Mouse (Mus musculus) heart, adult 11 months (tissue): ENCODE data around the gene Pdpn.
"Not testable (repeated sequence)": the region's sequence is repeated elsewhere in the genome, so short reads cannot be mapped to it uniquely, and the experiment has no call there.

Source experiments
- DNase-seq: peaks from one replicate; pipeline ENCODE4 v3.0.0; 2022

Pdpn gene

DNA sequence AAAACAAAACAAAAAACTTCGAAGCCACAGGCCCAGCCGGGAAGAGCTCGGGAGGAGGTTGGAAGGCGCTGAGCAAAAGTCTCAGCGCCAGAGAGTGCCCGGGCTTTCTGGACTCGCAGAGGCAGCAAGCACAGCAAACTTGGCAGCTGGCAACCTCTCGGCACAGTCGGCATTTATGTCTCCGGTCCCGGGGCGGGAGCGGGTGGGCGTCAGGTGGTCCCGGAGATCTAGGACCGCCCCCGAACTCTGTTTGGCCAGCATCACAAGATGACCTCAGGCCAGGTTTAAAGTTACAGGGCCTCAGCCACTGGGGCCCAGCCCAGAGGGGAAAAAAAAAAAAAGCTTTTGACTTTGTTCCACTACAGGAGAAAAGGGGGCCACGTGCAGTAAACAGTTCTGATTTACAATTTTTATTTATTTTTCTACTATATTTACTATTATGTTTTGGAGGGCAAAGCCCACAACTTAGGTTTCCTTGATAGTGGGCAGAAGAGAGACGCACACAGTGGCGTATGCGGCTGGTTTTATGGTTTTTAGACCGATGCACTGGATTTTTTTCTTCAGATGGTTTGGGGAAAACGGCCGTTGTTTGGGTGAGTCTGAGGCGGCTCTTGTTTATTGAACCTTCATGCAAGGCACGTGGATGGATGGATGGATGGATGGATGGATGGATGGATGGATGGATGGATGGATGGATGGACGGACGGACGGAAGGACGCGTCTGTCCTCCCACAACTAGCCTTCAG lies at the start of gene Pdpn:
Gene Pdpn, minus strand, starts transcription at position 240 of the 746 bp plus-strand sequence.
- DNase-seq, result peak; percentile 96

DNA sequence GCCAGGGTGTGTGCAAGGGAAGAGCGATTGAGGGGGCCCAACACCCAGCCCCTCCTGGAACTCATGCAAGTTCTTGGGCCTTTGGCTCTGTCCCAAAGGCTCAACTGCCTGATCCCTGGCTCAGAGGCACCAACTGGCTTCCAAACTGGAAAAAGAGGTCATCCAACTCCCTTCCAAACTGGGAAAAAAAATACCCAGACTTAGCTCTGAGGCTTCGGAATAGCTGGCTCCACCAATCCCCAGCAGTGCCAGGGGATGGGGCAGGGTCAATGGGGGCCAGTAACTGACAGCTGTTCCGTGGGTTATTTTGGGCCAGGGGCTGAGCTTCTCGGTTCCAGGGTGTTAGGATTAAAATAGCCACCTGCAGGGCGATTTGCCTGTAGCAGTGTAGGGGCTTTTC lies 49.3 kb upstream of the Pdpn start:
- no peak for DNase-seq

DNA sequence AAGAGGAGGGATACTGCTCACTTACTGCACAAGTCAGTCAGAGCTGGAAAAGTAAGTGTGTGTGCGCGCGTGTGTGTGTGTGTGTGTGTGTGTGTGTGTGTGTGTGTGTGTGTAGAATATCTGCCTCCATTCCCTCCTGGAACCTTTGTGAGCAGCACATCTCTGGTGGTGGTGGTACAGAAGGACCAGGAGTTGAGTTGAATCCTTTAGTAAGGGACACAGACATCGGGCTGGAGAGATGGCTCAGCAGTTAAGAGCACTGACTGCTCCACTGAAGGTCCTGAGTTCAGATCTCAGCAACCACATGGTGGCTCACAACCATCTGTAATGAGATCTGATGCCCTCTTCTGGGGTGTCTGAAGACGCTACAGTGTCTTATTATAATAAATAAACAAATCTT lies 46.1 kb upstream of the Pdpn start:
- DNase-seq, result not testable (repeated sequence)

DNA sequence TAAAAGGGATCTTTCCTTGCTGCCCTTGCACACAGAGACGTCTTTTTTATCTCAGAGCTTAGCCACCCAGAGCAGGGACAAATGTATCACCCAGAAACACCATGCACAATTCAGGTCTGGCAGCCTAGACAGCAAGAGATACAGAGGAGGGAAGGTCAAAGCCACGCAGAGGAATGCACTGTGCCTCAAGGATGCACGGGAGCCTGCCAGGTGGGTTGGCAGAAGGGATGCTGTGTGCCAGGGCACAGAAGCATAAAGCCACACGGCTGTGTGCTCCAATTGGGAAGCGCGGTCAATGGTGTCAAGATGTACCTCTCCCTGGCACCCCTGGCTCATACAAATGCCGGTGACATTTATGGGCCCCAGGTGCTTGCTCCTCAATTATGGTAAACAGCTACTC lies 42.1 kb upstream of the Pdpn start:
- no peak for DNase-seq

DNA sequence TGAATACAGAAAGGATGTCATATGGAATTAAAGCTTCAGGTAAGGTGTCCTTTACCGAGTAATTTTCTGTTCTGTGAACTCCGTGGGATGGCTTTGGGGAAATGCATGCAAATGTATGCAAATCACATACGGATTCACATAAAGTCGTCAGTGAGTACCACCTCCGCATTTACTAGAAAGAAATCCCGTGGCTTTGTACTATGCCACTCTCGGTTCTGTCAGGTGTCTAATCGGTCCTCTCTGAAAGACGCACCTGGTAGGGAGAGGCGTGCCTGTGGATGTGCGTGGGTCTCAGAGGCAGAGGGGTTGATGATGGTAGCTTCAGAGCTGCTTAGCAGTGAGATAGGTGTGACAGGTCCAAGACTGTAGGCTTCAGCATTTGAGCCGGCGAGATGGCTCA lies 40.4 kb upstream of the Pdpn start:
- no peak for DNase-seq

DNA sequence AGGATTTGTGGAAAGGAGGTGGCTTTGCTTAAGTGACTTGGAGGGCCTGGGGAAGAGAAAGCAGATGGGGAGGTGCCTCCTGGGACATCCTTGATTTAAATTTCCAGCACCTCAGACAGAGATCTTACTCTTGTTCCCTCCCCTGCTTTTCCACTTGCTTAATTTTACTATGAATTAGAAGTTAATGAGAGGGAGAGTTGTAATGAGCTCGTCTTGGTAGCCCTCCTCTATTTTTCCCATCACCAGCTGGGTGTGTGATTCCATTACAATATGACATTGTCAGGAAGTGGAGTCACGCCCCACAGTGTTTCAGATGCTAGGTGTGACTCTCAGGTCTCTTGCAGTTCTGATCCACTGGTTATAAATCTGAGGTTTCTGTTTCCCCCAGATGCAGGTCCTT lies 36.7 kb upstream of the Pdpn start:
- no peak for DNase-seq

DNA sequence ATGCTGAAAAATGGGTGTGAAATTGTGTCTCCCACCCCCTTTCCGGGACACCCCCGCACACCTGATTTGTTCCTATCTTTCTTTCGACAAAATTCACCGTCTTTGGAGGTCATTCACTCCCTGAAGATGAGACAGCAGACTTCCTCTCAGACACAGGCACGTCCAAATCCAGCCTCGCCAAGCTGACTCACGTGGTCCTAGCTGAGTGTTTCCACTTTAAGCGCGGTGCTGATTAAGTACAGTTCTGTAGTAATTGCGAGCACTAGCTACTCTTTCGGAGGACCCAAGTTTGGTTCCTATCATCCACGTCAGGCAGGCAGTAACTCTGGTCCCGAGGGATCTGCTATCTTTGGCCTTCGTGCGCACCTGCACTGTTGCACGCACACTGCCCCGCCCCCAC lies 35.6 kb upstream of the Pdpn start:
- peak; percentile 89 for DNase-seq

DNA sequence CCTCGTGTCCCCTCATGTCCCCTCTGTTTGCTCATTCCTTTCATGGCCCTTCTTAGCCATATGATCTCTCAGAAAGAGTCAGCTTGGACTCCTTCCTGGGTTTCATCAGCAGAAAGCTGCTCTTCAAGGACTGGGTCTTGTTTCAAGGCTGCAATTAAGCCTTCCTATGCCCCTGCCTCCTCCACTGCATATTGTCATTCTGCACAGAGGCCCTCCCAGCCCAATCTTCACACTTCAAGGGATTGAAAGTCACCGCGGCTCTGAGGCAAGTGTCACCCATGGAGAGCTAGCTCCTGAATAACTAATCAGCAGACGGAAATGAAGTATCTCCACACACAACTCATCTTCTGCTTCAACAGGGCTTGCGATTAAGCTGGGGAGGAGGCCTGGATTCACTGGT lies 34.8 kb upstream of the Pdpn start:
- no peak for DNase-seq

DNA sequence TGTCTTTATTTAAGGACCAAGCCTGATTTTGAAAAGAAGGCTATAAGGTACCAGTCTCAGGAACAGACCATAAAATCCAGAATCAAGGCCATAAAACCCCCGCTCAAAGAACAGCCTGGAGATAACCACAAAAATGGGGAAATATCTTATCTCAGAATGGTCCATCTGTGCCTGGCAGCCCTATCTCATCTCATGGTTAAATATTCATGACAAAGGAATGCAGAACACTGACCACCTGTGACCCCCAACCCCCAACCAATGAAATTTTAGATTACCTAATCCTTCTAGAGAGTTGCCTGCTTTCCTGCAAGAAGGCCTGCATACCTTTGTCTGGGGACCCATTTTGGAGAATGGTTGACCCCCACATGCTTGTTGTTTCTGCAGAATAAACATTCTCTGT lies 32.4 kb upstream of the Pdpn start:
- no peak for DNase-seq

DNA sequence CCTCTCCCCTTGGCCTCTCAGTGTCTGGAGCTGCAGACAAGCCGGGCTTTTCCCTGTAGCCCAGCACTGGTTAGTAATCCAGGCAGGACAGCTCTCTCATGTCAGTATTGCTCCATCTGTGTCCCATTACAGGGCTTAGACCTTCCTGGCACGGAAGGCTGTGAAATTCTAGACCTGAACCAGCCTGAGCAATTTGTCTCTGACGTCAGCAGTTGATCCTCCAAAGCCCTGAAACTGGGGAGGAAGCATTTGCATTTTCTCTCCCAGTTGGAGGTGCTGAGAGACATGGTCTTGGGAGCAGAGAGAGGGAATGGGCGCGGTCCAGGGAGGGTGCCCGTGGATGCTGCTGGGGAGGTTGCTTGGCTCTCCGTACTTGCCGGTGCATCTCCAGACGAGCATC lies 31.2 kb upstream of the Pdpn start:
- DNase-seq, result no peak

DNA sequence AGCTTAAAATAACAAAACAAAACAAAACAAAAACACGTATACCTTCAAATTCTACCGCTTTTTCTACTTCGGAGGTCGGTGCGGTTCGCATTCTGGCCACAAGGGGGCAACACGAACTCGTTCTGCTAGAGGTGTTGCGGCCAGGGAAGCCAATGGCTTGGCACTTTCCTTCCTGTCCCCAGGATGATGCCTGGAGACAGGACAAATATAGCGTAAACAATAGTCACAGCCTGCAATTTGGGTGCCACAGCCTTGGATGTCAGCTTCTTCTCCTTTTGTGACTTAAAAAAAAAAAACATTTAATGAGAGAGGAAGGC lies 26.2 kb upstream of the Pdpn start:
- DNase-seq, result peak; percentile 90

DNA sequence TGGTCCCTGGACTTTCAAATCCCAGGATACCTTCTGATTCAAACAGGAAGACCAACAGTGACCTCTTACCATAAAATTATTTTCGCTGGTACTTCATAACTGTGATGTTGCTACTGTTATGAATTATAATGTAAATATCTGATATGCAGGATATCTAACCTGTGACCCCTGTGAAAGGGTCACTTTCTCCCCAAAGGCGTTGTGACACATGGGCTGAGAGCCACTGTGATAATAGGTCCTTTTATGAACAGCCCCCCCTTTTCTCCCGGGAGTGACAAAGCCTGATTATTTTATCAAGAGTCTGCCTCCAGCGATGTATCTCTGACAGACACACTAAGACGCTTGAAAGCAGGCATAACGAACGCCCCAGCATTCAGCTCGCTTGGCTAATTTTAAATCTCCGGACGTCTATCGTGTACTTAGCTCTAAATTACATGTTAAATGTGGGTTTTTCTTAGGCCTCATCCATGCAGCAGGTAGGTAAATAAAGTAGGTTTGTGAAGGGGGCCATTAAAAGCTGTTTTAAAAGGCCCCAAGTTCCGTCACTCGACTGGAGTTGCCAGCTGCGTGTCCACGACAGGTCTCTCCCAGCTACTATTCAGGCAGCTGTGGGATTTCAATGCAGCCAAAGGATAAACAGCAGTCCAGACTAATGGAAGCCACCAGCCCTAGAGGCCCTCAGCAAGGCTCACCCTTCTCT lies 25.7 kb upstream of the Pdpn start:
- DNase-seq, result no peak

DNA sequence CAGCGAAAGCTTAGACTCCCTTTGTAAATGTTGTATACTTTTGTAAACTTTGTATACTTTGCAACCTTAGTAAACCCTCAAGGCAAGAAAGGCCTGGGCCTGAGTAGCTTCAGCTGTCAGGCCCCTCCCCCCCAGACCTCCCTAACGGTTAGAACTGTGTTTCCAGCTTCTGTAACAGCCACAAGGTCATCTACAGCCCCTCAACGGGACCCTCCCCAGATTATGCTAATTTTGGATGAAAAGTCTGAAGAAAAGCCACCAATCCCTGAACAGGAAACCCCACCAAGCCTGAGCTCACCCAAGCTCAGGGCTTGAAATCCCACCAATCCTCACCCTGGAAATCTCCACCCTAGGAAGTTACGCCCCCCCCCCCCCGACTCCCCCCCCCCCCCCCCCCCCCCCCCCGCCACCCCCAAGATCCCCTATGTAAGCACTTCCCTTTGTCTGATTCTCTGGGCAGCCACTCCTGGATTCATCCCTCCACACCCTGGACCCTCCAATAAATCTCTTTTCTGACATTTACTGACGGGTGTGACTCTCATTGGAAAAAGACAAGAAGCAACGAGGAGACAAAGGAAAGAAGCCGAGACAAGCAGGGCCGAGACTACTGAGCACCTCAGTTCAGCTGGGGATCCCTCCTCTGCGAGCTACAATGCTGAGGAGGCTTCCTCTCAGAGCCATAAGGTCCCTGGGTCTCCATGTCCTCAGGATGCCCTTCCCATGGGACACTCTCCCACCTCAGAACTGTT lies 25.0 kb upstream of the Pdpn start:
- DNase-seq, result no peak

DNA sequence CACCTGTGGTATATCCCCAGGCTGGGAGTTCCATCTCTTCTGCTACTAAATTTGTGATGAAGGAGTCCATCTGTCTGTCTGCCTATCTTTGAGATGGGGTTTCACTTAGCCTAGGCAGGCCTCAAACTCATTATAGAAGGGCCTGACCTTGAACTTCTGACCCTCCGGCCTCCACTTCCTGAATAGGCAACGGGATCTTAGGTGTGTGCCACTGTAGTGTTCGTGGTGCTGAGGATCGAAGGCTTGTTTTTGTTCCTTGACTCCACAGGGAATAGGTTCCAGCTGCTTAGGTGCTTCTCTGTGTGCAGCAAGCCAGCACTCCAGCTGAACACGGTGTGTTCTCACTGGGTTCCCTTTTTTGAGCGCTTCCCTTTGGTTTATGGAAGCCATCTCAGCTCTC lies 13.9 kb upstream of the Pdpn start:
- no peak for DNase-seq

DNA sequence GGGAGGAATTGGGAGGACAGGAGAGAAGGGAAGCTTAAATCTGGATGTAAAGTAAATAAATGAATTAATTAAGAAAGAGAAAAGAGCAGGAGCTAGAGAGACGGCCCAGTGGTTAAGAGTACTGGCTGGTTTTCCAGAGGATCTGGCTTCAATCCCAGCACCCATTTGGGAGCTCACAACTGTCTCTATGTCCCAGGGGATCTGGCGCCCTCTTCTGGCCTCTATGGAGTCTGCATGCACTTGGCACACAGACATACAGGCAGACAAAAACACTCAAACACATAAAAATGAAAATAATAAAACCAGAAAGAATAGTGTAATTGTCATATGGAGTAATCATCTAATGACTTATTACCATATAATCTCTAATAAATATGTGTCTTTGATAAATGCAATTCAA lies 12.0 kb upstream of the Pdpn start:
- no peak for DNase-seq

DNA sequence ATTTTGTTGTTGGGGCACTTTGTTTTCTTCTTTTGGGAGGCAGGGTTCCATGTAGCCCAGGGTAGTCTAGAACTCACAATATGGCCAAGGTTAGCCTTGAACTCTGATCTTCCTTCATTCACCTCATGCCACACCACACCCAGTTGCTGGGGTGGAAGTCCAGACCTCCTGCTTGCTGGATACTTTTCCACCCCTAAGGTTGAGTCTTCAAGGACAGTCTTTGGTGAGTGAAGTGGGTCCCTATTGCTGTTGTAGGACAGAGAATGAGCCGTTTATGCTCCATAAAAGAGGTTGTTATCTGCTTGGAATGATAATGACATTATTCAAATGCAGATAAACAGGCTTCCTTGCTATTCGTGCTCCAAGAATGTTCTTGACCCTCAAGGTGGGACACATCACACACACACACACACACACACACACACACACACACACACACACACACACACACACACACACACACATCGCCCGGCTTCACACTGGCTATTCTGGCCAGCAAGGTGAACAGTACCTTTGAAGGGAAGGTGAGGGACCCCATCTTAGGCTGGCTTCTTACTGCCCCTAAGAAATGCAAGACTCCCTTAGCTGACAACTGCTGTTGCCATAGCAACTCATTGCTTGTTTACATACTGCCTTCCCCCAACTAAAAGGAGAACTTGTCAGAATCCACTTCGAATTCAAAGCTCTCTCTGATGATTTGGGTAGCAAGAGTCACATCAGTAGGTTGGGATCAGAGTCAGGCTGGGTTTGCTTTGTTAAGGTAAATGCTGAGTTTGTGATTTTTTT lies 6.8 kb upstream of the Pdpn start:
- DNase-seq, result no peak

DNA sequence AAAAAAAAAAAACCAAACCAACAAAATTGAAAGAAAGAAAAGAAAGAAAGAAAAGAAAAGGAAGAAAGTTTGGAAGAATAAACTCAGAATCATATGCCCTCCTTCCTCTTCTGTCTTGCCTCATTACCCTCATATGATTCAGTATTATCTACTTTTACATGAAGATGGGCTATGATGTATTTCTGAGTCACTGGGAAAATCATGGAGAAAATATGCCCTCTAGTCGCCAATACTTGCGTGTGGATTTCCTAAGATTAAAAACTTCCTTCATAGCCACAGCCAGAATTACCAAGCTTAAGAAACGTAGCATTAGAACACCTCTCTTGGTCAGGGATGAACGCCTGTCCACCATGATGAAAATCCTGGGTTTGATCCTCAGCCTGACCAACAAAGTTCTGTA lies 5.7 kb upstream of the Pdpn start:
- DNase-seq, result no peak

DNA sequence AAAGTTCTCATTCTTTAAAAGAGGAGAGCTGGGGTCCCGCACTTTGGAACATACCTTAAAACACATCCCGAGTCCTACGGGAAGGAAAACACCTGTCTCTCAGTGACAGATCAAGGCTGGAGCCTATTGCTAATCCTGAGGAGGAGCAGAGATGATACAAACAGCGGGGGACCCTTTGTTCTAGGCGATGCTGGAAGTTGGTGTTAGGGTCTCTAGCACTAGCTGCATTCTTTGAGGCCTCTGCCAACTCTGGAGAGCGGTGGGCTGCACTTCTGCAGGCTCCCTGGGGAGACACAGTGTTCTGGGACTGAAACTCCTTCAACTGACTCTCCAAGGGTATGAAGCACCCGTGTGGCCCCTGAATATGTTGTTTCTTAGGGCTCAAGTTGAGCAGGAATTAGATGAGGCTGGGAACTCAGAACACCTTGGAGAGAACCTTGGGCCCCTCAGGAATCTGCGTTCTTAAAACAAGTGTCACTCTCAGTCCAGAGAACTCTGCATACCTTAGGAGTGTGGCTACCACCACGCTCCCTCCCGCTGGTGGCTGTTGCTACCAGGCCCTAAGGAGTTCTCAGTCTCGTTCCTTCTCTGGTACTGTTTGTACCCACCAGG lies 3.0 kb upstream of the Pdpn start:
- no peak for DNase-seq

DNA sequence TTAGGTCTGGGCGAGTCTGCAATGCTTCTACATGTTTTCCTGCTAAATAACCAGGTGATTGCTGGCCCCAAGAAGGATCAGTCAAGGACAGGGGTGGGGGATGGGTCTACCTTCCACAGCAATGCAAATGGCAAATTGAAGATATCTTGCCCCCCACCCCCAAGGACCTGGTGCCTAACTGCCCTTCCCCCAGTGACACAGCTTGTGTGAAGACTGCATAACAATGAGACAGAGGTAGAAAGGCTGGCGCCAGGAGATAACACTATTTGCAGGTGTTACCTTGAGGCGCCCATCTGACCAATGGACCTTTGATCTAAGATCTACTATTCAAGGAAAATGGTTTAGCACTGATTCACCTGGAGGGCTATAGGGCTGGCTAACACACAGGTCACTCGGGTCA lies 2.5 kb upstream of the Pdpn start:
- no peak for DNase-seq

DNA sequence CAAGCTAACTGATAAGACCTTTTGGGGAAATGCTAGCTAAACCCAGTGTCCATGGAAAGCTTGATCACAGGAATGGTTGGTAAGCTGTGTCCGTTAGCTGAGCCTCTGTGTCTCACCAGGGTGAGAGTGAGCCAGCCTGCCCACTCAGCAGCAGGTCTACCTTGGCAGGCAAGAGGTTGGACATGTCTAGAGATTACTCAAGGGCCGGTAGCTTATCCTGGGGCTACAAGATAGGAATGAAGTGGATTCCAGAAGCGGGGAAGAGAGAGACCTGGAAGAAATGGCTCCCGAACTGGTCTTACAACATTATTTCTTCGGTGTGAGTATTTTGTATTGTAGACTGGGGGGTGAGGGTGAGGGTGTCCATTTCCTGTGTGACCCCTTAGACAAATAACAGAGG lies 1.7 kb upstream of the Pdpn start:
- no peak for DNase-seq

DNA sequence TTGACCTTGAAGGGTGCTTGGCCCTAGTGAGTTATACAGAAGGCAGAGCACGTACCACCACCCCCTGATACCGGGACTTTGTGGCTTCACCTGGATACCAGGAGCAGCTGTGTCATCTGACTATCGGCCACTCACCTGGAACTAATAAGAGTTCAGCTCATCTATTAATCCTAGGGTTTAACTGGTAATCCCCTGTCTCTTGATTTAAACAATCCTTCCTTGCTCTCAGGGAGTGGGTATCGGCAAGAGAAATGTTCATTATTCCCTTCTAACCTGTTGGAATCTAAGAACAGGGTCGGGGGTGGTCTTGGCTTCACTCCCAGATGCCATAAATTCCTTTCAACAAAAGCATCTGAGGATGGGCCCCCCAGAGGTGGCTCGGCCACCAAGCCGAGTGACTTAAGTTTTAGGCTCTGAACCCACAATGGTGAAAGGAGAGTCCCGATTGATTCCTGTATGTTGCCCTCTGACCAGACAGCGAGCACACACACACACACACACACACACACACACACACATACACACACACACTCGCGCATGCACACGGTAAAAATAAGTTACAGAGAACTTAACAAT lies 837 bp upstream of the Pdpn start:
- no peak for DNase-seq

DNA sequence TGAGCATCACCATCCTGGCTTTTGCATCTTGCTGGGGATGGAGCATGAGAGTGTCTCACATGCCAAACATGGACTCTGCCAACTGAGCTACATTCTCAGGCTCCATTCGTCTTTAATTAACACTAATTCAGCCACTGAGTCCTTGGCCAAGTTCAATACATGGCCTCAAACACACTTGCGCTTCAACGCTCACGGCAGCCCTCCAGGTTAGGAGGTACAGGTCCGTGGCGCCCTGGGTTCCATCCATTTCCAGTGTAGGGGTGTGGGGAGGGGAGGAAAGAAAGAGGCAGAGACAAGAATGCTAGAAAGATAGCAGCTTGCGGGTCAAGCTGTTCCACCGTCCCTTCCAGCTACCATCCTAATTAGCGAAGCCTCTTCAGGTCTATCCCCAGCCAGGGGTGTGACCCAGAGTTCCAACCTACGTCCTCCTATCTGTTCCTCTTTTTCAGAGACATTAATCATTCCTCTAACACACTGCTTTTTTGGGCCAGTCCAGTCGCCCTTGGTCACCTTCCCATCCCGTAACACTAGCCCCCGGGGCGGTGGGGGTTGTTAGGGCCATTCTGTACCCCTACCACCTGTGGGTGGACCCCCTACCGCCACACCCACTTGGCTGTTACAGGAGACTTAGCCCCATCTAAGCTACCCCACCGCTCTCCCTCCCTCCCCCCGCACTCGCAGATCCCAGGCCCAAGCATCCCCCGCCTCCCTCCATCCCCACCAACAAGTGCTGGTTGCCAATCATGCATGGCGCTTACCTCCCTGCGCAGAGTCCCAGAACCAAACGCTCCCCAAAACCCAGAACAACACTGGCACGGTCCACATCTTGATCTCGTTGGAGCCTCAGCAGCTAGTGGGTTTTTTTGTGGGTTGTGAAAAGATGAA lies 691 bp downstream of the Pdpn start:
- peak; percentile 93 for DNase-seq
